Mouse (Mus musculus) kidney, embryonic 15.5 days (tissue): Measurements from ENCODE around the gene Pcolce2. TPM values are rescaled to one million over a fixed set of nuclear protein-coding genes. Genes with fewer than 3 reads are reported as not detected.

Experiments used
- ATAC-seq: fragments of 200-750 bp; cut with Nextera tagmentation; replicated peaks from 2 replicates; pipeline ENCODE4 v1.8.0; 2017; ENCODE audit warnings: moderate TSS enrichment; ENCODE audit not compliant: low FRiP score
- H3K27ac ChIP-seq: fragments of 300-500 bp; sonication (generic); 2 replicates; pipeline ENCODE4 v1.5.1; 2015; ENCODE audit warnings: mild to moderate bottlenecking, inconsistent platforms
- H3K27me3 ChIP-seq: fragments of 300-500 bp; sonication (generic); 2 replicates; pipeline ENCODE4 v1.6.1; 2015; ENCODE audit warnings: inconsistent platforms
- H3K36me3 ChIP-seq: fragments of 300-500 bp; sonication (generic); 2 replicates; pipeline ENCODE4 v1.6.1; 2015; ENCODE audit warnings: inconsistent platforms
- H3K4me1 ChIP-seq: fragments of 300-500 bp; sonication (generic); 2 replicates; pipeline ENCODE4 v1.6.1; 2015; ENCODE audit warnings: inconsistent platforms
- H3K4me2 ChIP-seq: fragments of 300-500 bp; sonication (generic); 2 replicates; pipeline ENCODE4 v1.6.1; 2015; ENCODE audit warnings: moderate library complexity, mild to moderate bottlenecking, inconsistent platforms
- H3K4me3 ChIP-seq: fragments of 300-500 bp; sonication (generic); replicated peaks from 2 replicates; pipeline ENCODE4 v1.5.1; 2015; ENCODE audit warnings: mild to moderate bottlenecking, inconsistent platforms
- H3K9ac ChIP-seq: fragments of 300-500 bp; sonication (generic); 2 replicates; pipeline ENCODE4 v1.6.1; 2015; ENCODE audit warnings: mild to moderate bottlenecking, inconsistent platforms
- H3K9me3 ChIP-seq: fragments of 300-500 bp; sonication (generic); replicated peaks from 2 replicates; pipeline ENCODE4 v1.6.1; 2016; ENCODE audit warnings: inconsistent platforms
- WGBS: fragments of 180-500 bp; shearing (Covaris S2); methylation state at CpG from one replicate; pipeline ENCODE4 v1.1.7; 2015; ENCODE audit warnings: mixed read lengths; 5-methylcytosine and 5-hydroxymethylcytosine counted together
- polyA plus RNA-seq: library from polyadenylated mRNA; unstranded; fragments of >200 nt; fragmentation: Nextera tagmentation; extraction: Ambion mirVana; gene quantifications from 2 replicates; pipeline ENCODE4 v1.2.1, GENCODE M21; 2015

The Pcolce2 gene
- polyA plus RNA-seq, 1 experiment from 2014 or later = 1.2 TPM

GRCm38 (mm10) chr9:95744845-95745613 is 107.6 kb downstream of the Pcolce2 start:
- H3K27ac ChIP-seq = no peak overlapping the region
- WGBS = 59% methylated on average over 7 of the region's 7 CpGs
- ATAC-seq = no peak

GRCm38 (mm10) chr9:95747298-95747697 is 109.9 kb downstream of the Pcolce2 start:
- no peaks in the 10 kb centered on the region for H3K36me3 ChIP-seq
- H3K4me1 ChIP-seq = peaks cover 17% of the 10 kb centered on the region
- no peaks in the 10 kb centered on the region for H3K9me3 ChIP-seq
- no peak overlapping the region for H3K4me2 ChIP-seq
- 82% methylated on average over 5 of the region's 5 CpGs for WGBS
- no peak overlapping the region for H3K9ac ChIP-seq
- peaks cover 37% of the 10 kb centered on the region for H3K27me3 ChIP-seq
- ATAC-seq = no peak
- no peak overlapping the region for H3K27ac ChIP-seq
- no peak overlapping the region for H3K4me3 ChIP-seq

More at GRCm38 (mm10) chr9:95744845-95745613, 107.6 kb downstream of the Pcolce2 start:
- Histone ChIP-seq H3K9me3 (no peaks in the 10 kb centered on the region), H3K27me3 (peaks cover 19% of the 10 kb centered on the region), H3K4me1 (peaks cover 11% of the 10 kb centered on the region), H3K9ac (no peak overlapping the region), H3K36me3 (no peaks in the 10 kb centered on the region), H3K4me3 (no peak overlapping the region), H3K4me2 (no peak overlapping the region)

Other genes starting within 250 kb of the Pcolce2 start
- gene Chst2, start 230.9 kb upstream of the Pcolce2 start, polyA plus RNA-seq = 7.1 and 8.3 TPM in 2 replicates
- 135 and 177 TPM in 2 replicates for gene U2surp, start 125.6 kb upstream of the Pcolce2 start, polyA plus RNA-seq
- gene Paqr9, start 77.9 kb upstream of the Pcolce2 start, polyA plus RNA-seq = 0.95 and 1.1 TPM in 2 replicates
- 3.6 and 3.9 TPM in 2 replicates for gene Trpc1, start 112.8 kb downstream of the Pcolce2 start, polyA plus RNA-seq
- 17.2 and 18.9 TPM in 2 replicates for gene Pls1, start 207.7 kb downstream of the Pcolce2 start, polyA plus RNA-seq
- 16.1 and 16.6 TPM in 2 replicates for gene Atr, start 220.0 kb downstream of the Pcolce2 start, polyA plus RNA-seq